Mouse (Mus musculus): ENCODE data around the gene Gchfr. TPM values are rescaled to one million over a fixed set of nuclear protein-coding genes. Genes with fewer than 3 reads are reported as not detected.

Gene Gchfr
- polyA plus RNA-seq, 1 experiment from 2014 or later: 21.1 TPM

GRCm38 (mm10) chr2:119203871-119204460 lies 36.4 kb downstream of the Gchfr start:
- ATAC-seq: no peak
- Histone ChIP-seq H3K27ac (no peak overlapping the region), H3K4me2 (replicated peaks) (no peak overlapping the region), H3K4me3 (replicated peaks) (no peak overlapping the region), H3K36me3 (no peaks in the 10 kb centered on the region), H3K9me3 (no peaks in the 10 kb centered on the region), H3K9ac (no peak overlapping the region), H3K4me1 (replicated peaks) (0 out of 2 replicates have a peak, but pooled peaks cover 10% of the 10 kb centered on the region), H3K27me3 (replicated peaks) (no peaks in the 10 kb centered on the region)
- 70% methylated on average over 4 of the region's 4 CpGs for WGBS

GRCm38 (mm10) chr2:119207961-119208343 lies 40.4 kb downstream of the Gchfr start:
- peak; percentile 2; the same call in 1 of the 2 replicates for ATAC-seq
- peak overlapping the region; percentile 68 for H3K4me2 ChIP-seq (replicated peaks)
- no peaks in the 10 kb centered on the region for H3K27me3 ChIP-seq (replicated peaks)
- peak overlapping the region; percentile 77 for H3K4me3 ChIP-seq (replicated peaks)
- no peaks in the 10 kb centered on the region for H3K9me3 ChIP-seq
- 15% methylated on average over 6 of the region's 6 CpGs for WGBS
- H3K9ac ChIP-seq: peak overlapping the region; percentile 72
- H3K36me3 ChIP-seq: peaks cover 15% of the 10 kb centered on the region
- peak overlapping the region; percentile 92 for H3K27ac ChIP-seq
- peaks cover 17% of the 10 kb centered on the region; the same call in 1 of the 2 replicates for H3K4me1 ChIP-seq (replicated peaks)

- peak within 1 kb of the TSS; percentile 77 for H3K4me3 ChIP-seq (replicated peaks)
- under 1% methylated on average over 51 of the region's 51 CpGs for WGBS
- H3K4me2 ChIP-seq (replicated peaks): peak within 1 kb of the TSS; percentile 68
- peaks cover 12% of the 10 kb centered on the region; the same call in 1 of the 2 replicates for H3K4me1 ChIP-seq (replicated peaks)
- no peaks in the 10 kb centered on the region for H3K9me3 ChIP-seq
- peak within 1 kb of the TSS; percentile 83 for H3K9ac ChIP-seq
- peak; percentile 98 for ATAC-seq
- H3K27me3 ChIP-seq (replicated peaks): no peaks in the 10 kb centered on the region
- H3K36me3 ChIP-seq: peaks cover 15% of the 10 kb centered on the region
- peak within 1 kb of the TSS; percentile 92 for H3K27ac ChIP-seq
Measured at GRCm38 (mm10) chr2:119208344-119209175, 41.0 kb downstream of the Gchfr start, which contains the start of the genes Zfyve19 and Dnajc17. Gene Zfyve19, plus strand, starts transcription at chr2:119208617. Gene Dnajc17, minus strand, starts transcription at chr2:119208795.

GRCm38 (mm10) chr2:119209176-119209507 lies 41.6 kb downstream of the Gchfr start:
- Histone ChIP-seq H3K4me2 (replicated peaks) (peak overlapping the region; percentile 54), H3K27ac (peak overlapping the region; percentile 49; the same call in 1 of the 2 replicates), H3K36me3 (peaks cover 15% of the 10 kb centered on the region), H3K27me3 (replicated peaks) (no peaks in the 10 kb centered on the region), H3K9ac (peak overlapping the region; percentile 83), H3K4me3 (replicated peaks) (peak overlapping the region; percentile 77), H3K4me1 (replicated peaks) (peaks cover 8% of the 10 kb centered on the region; the same call in 1 of the 2 replicates), H3K9me3 (no peaks in the 10 kb centered on the region)
- ATAC-seq: peak; percentile 23; the same call in 1 of the 2 replicates
- under 1% methylated on average over 13 of the region's 13 CpGs for WGBS

Other genes with a start within 250 kb of the Gchfr start
- gene Chst14, start 241.3 kb upstream of the Gchfr start, polyA plus RNA-seq (2015; fragmentation: Nextera tagmentation; extraction: Ambion mirVana): 21.0 and 21.3 TPM in 2 replicates
- gene Ccdc32, start 138.4 kb upstream of the Gchfr start, polyA plus RNA-seq (2015; fragmentation: Nextera tagmentation; extraction: Ambion mirVana): 30.4 and 30.6 TPM in 2 replicates
- gene Rpusd2, start 133.0 kb upstream of the Gchfr start, polyA plus RNA-seq (2015; fragmentation: Nextera tagmentation; extraction: Ambion mirVana): 4.8 and 4.9 TPM in 2 replicates
- 41.9 and 53.7 TPM in 2 replicates for gene Knl1, start 120.7 kb upstream of the Gchfr start, polyA plus RNA-seq (2015; fragmentation: Nextera tagmentation; extraction: Ambion mirVana)
- 41.1 and 43.2 TPM in 2 replicates for gene Rad51, start 55.0 kb upstream of the Gchfr start, polyA plus RNA-seq (2015; fragmentation: Nextera tagmentation; extraction: Ambion mirVana)
- gene Rmdn3, start 10.7 kb upstream of the Gchfr start, polyA plus RNA-seq (2015; fragmentation: Nextera tagmentation; extraction: Ambion mirVana): 48.5 and 49.5 TPM in 2 replicates
- gene Gm14137, start 6.7 kb downstream of the Gchfr start, polyA plus RNA-seq (2015; fragmentation: Nextera tagmentation; extraction: Ambion mirVana): 0.30 and 0.38 TPM in 2 replicates
- gene Zfyve19, start 40.8 kb downstream of the Gchfr start, polyA plus RNA-seq (2015; fragmentation: Nextera tagmentation; extraction: Ambion mirVana): 59.3 and 64.9 TPM in 2 replicates
- 15.9 and 18.5 TPM in 2 replicates for gene Dnajc17, start 41.0 kb downstream of the Gchfr start, polyA plus RNA-seq (2015; fragmentation: Nextera tagmentation; extraction: Ambion mirVana)
- 15.2 and 18.1 TPM in 2 replicates for gene Ppp1r14d, start 62.1 kb downstream of the Gchfr start, polyA plus RNA-seq (2015; fragmentation: Nextera tagmentation; extraction: Ambion mirVana)
- 96.1 and 108 TPM in 2 replicates for gene Spint1, start 69.6 kb downstream of the Gchfr start, polyA plus RNA-seq (2015; fragmentation: Nextera tagmentation; extraction: Ambion mirVana)
- gene Rhov, start 103.5 kb downstream of the Gchfr start, polyA plus RNA-seq (2015; fragmentation: Nextera tagmentation; extraction: Ambion mirVana): 5.2 and 7.1 TPM in 2 replicates
- 20.9 and 22.5 TPM in 2 replicates for gene Vps18, start 121.0 kb downstream of the Gchfr start, polyA plus RNA-seq (2015; fragmentation: Nextera tagmentation; extraction: Ambion mirVana)
- 8.3 and 8.4 TPM in 2 replicates for gene Dll4, start 158.0 kb downstream of the Gchfr start, polyA plus RNA-seq (2015; fragmentation: Nextera tagmentation; extraction: Ambion mirVana)
- gene Chac1, start 183.5 kb downstream of the Gchfr start, polyA plus RNA-seq (2015; fragmentation: Nextera tagmentation; extraction: Ambion mirVana): 2.3 and 2.7 TPM in 2 replicates